Mouse (Mus musculus) adipocyte (in vitro differentiated cells): ENCODE measurements at regions not wholly inside any gene's neighbourhood (a gene's known extent, or its start where the extent isn't known, plus 50 kb on each side); places are given as distances from the start of the nearest gene placed in this dataset.
"Not testable (repeated sequence)": the region's sequence is repeated elsewhere in the genome, so short reads cannot be mapped to it uniquely, and the experiment has no call there.

Experiments
- DNase-seq: peaks from one replicate; pipeline ENCODE4 v3.0.0-alpha.2; 2016; ENCODE audit warnings: low spot score

GRCm38 (mm10) chr2:107869304-107869958 lies 579.0 kb downstream of the Kcna4 start:
- peak; percentile 83 for DNase-seq

GRCm38 (mm10) chr2:107879663-107880062 lies 589.2 kb downstream of the Kcna4 start:
- DNase-seq: peak; percentile 42

- no peak for DNase-seq
These were observed 595.8 kb downstream of the Kcna4 start for GRCm38 (mm10) chr2:107886063-107886762.

GRCm38 (mm10) chr2:107888245-107888644 lies 597.8 kb downstream of the Kcna4 start:
- no peak for DNase-seq

GRCm38 (mm10) chr2:107925116-107925515 lies 634.7 kb downstream of the Kcna4 start:
- no peak for DNase-seq

DNA sequence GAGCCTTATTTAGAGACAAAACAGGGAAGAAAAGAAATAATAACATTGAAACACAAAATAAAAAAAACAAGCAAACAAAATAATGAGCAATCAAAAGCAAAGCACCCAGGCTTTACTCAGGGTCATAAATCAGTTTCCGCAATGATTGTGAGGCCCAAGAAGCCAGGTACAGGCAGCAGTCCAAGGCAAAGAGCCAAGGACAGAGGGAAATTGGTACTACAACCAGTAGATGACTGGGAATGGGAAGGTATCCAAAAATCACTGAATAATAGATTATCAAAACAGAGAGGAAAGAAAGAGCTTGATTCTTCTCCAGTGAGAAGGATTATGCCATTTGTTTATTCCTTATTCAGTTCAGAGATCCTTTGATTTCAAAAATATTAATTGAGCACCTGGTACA lies 636.2 kb downstream of the Kcna4 start:
- peak; percentile 30 for DNase-seq

GRCm38 (mm10) chr2:107935336-107935735 lies 644.9 kb downstream of the Kcna4 start:
- DNase-seq: no peak

DNA sequence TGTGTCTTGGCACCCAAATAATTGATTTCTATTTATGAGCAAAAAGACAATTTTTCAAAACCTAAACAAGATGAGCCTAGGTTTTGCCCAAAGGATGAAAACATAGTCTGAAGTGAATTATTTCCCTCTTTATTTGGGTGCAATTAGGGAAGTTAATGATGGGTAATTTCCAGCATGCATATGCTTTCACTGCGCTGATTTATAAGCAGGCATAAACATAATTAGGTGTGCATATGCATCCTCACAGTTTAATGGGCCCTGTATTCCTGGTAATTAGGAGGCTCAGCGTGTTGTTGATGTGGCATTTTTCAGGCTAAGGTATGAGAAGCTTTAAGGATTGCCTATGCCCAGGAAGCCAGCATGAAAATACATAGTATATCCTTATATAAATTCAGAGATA lies 645.3 kb downstream of the Kcna4 start:
- no peak for DNase-seq

DNA sequence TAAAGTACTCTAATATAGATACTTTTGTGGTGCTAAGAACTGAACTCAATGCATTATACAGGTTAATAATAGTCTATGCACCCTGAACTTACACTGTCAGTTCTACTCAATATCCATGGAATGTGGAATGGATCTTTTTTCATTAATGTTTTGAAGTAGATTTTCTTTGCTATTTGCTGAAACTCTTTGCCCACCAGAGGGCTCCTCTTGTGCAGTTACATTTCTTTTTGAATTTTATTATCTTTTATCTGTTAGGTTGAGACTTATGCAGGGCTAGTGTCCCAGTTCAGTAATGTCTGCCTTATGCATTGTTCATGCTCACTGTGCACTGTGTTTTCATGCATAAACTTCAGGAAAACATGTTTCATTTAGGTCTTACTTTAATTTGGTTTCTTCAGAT lies 650.9 kb downstream of the Kcna4 start:
- DNase-seq: no peak

DNA sequence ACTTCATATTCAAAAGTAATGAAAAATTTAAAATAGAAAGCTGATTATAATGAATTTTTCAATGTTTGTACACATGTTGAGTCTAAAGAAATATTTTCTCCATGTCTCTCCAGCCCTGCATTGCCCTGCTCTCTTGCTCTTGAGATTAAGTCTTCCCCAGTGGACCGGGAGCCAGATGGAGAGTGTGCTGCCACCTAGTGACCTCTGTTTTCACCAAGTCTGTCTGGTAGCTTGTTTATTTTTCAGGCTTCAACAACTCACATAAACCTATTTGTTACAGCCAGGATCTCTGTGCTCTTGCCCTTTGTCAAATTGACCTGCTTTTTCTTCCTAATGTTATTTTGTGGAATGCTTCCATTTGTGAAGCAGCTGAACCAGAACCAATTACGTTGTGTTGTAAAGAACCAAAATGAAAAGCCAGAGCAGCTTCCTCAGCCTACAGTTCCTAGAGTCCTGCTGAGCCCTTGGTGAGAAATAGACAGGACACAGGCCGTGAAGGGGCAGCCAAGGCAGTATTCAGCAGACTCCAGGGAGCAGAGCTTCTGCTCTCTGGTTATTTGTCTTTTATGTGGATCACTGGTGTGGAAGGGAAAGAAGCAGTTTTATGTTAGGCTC lies 655.5 kb downstream of the Kcna4 start:
- DNase-seq: peak; percentile 78

DNA sequence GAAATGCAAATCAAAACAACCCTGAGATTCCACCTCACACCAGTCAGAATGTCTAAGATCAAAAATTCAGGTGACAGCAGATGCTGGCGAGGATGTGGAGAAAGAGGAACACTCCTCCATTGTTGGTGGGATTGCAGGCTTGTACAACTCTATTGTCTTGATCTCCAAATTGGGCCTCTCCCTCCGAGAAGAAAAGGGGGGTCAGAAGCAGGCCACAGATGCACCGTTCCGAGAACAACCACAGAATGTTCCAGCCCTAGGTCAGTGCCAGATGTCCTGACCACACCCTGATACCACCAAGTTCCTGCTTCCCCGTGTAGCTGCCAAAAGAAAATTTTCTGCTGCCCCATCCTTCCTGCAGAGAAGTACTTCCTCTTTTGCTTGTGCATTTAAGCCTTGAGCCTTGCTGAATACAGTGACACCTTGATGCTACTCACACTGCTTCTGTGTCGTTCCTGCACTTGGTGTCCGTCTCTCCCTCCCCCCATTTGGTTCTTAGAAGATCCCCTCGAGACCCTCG lies 665.2 kb downstream of the Kcna4 start:
- not testable (repeated sequence) for DNase-seq

DNA sequence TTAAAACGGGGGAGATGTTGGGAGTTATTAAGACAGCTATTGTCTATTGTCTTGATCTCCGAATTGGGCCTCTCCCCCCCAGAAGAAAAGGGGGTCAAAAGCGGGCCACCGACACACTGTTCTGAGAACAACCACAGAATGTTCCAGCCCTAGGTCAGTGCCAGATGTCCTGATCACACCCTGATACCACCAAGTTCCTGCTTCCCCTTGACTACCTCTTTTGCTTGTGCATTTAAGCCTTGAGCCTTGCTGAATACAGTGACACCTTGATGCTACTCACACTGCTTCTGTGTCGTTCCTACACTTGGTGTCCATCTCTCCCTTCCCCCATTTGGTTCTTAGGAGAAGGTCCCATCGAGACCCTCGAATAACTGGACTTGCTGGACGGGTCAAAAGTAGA lies 673.5 kb downstream of the Kcna4 start:
- DNase-seq: not testable (repeated sequence)

DNA sequence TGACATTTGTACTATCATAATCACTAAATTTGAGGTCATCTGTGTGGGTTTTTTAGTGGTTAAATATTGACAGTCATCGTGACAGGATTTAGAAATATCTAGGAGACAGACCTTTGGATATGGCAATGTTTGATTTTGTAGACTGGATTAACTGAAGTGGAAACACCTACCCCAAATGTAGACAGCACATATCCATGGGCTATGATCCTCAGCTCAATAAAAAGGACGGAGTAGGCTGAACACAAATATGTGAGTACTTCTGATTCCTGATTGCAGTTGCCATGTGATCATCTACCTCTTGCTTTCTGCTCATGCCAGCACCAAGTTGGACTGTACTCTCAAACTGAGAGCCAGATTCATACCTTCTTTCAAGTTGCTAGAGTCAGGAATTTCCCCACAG lies 674.4 kb downstream of the Kcna4 start:
- no peak for DNase-seq

GRCm38 (mm10) chr2:107965336-107966306 lies 675.2 kb downstream of the Kcna4 start:
- no peak for DNase-seq

DNA sequence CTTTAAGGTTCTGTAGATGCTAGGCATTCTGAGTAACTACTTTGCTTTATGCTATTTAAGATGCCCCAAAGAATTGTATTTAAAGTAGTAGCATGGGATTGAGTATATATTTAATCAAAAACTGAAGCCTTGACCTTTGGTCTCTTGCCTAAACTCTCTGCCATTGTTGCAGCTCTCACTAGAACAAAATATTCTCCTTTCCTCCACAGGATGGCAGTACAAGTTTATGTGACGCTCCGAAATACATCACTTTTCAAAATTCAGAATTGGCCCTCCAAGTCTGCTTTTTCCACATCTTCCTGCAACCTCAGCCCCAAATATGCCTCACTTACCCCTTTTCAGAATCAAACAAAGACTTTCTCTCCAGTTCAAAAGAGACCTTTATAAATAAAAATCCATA lies 678.1 kb downstream of the Kcna4 start:
- DNase-seq: peak; percentile 19

DNA sequence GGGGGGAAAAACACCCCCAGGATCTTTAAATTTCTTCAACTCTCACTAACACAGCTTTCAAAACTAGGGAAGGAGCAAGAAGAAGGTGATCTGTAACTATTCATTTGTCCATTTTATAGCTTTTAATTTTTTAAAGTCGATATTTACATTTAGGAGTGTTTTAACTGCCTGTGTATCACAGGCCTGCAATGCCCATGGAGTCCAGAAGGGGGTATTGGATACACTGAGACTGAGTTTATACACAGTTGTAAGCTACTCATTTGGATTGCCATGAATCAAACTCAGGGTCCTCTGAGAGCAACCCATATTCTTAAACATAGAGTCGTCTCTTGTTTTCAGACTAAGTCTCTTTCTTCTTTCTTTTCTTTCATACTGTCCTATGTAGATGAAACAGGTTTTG lies 679.1 kb downstream of the Kcna4 start:
- DNase-seq: no peak

GRCm38 (mm10) chr2:107973528-107973927 lies 683.1 kb downstream of the Kcna4 start:
- DNase-seq: peak; percentile 53

DNA sequence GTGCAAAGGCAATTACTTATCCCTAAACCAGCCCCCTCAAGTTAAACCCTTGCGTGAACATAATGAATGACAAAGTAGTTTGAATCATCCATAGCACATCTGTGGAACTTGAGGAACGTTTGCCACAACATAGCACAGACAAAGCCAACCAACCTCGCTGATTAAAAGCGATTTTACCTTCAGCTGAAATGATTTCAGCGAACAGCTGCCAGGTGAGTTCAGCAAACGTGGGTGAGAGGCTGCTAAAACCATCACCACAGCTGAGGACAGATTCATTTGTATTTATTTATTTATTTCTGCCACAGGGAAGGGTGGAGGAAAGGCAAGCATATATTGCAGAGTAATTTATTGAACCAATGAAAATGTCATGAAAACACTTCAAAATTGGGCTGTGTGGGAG lies 704.4 kb downstream of the Kcna4 start:
- no peak for DNase-seq

GRCm38 (mm10) chr2:108011534-108011933 lies 721.1 kb downstream of the Kcna4 start:
- DNase-seq: no peak

DNA sequence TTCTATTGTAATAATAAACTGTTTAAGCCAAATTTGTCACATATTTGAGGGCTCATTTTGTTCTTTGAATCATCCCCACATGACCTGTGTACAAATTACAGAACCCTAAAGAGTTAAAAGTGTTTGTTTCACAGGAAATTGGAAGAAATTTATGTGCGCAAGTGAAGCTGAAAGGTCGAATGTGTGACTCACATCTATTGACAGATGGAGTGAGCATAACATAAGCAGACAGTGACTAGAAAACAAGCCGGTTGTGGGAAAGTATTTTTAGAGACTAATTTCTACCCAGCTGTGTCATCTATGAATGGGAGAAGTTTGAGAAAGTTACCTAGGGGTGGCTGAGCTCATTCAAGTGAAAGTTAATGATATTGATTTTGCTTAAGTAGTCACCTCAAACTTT lies 732.8 kb downstream of the Kcna4 start:
- DNase-seq: no peak

DNA sequence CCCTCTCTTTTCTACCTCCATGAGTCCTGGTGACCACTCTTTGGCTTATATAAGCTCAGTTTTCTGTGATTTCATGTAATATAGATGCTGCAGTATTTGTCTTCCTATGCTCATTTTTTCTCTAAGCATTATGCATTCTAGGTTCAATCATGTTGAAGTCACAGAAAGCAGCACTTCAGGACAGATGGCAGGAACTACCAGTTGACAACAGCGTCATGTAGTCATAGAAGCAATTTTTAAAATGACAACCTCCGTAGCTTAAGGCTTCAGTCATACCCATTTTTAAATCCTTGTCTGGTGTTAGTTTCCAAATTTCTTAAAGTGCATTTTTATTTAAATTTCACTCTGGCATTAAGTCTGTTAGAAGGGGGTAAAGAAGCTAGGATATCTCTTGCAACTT lies 740.2 kb downstream of the Kcna4 start:
- no peak for DNase-seq
